In the genomic region with DNA sequence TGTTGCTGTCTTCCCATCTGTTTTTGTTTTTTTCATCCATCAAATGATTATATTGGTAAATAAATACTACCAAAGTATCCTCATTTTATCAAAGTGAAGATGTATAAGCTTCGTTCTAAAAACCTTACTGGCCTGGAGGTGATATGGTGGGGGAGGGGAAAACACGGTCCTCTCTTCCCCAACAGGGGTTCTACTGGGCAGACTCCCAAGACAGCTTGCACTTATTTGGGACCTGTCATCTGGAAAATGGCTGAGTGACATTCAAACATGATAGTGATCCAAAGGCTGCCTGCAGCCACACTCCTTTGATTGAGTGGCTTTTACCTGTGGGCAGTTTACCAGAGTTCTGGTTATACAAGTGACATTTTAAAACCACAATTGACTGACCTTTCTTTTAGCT, we compare ENCODE assay signal across 27 mouse cellular contexts.
"Had no signal": no experiment of that assay in that cellular context is flagged by ENCODE, and none has a peak within 500 bp of the region (broad histone marks: within the 10 kb centered on the region; RNA-seq: fewer than 3 reads in every experiment).

No protein-coding gene starts in this region.

- H3K4me3 ChIP-seq: limb, embryonic 10.5 days; limb, embryonic 12.5 days; limb, embryonic 13.5 days; limb, embryonic 15.5 days; liver, embryonic 12.5 days; liver, embryonic 13.5 days; liver, embryonic 15.5 days; lung, embryonic 15.5 days; megakaryocyte, embryonic 14.5 days; midbrain, embryonic 10.5 days; midbrain, embryonic 12.5 days; midbrain, embryonic 13.5 days; midbrain, embryonic 15.5 days; myocyte had no signal

- H3K27ac ChIP-seq: limb, embryonic 10.5 days; limb, embryonic 12.5 days; limb, embryonic 13.5 days; limb, embryonic 15.5 days; liver, embryonic 12.5 days; liver, embryonic 13.5 days; liver, embryonic 14.5 days; liver, embryonic 15.5 days; lung, embryonic 15.5 days; macrophage; midbrain, embryonic 10.5 days; midbrain, embryonic 12.5 days; midbrain, embryonic 13.5 days; midbrain, embryonic 15.5 days had no signal

- DNase-seq: left cerebral cortex, postnatal 4 days; liver; liver, embryonic 13.5 days; liver, postnatal 0 days; lung, adult 18-20 months; lung, adult 2 months; lung, embryonic 14.5 days; lung, postnatal 10 days; lung, postnatal 14 days; lung, postnatal 36 days; lung, postnatal 4 days; midbrain, embryonic 14.5 days had no signal

- H3K36me3 ChIP-seq: limb, embryonic 10.5 days; limb, embryonic 12.5 days; limb, embryonic 13.5 days; limb, embryonic 15.5 days; liver, embryonic 12.5 days; liver, embryonic 13.5 days; liver, embryonic 15.5 days; lung, embryonic 15.5 days; midbrain, embryonic 12.5 days; midbrain, embryonic 15.5 days had no signal

- H3K27me3 ChIP-seq: limb, embryonic 15.5 days; liver, embryonic 12.5 days; liver, embryonic 13.5 days; liver, embryonic 15.5 days; lung, embryonic 15.5 days; midbrain, embryonic 12.5 days; midbrain, embryonic 13.5 days; midbrain, embryonic 15.5 days had no signal
